Mouse (Mus musculus) G1E-ER4 (cell line): ENCODE results near the gene Agtpbp1. TPM values are rescaled to one million over a fixed set of nuclear protein-coding genes. Genes with fewer than 3 reads are reported as not detected.
A peak's percentile ranks its signal among the peaks of the same experiment; 100 is the strongest.

Experiments used
- GATA1 ChIP-seq: IDR thresholded peaks from one replicate; pipeline ENCODE4 v1.8.0; 2012; ENCODE audit warnings: low read length, inconsistent platforms
- polyA plus RNA-seq: library from polyadenylated mRNA; stranded (reverse); fragments of >175 nt; gene quantifications from 2 replicates; pipeline ENCODE4 v1.2.3, GENCODE M21; 2012

Gene Agtpbp1
- polyA plus RNA-seq: 5.1 and 6.0 TPM in 2 replicates

DNA sequence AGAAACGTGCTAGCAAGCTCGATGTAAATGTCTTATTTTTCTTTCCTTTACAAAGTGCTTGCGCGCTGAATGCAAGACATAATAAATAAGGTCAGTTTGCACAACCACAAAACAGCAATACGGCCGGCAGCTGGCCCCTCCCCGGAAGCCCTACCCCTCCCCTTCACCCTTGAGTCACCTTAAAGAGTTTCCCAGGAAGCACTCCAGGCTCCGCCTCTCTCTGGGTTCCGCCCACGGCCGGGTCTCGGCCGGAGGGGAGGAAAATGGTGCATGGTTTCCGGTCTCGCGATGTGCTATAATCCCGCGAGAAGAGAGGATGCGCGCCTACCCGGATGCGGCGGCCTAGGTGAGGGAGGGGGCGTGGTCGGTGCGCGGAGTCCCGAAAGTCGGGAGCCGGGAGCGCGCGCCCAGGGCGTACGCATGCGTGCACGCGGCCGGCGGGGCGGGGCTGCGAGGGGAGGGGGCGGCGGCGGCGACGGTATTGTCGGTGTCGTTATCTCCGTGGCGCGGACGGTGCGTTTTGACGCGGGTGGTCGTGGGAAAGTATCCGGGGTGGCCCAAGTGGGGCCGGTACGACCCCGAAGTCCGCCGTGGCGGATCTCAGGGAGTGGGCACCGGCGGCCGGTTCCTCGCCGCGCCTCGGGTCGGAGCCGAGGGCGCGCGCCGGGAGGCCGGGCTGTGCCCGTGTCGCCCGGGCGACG is at the start of gene Agtpbp1, which contains the start of gene Naa35:
Agtpbp1 (minus strand) TSS at position 281 of the 701 bp plus-strand sequence.
Naa35 (plus strand) TSS at position 313 of the 701 bp plus-strand sequence.
- no peak for TF ChIP-seq GATA1

DNA sequence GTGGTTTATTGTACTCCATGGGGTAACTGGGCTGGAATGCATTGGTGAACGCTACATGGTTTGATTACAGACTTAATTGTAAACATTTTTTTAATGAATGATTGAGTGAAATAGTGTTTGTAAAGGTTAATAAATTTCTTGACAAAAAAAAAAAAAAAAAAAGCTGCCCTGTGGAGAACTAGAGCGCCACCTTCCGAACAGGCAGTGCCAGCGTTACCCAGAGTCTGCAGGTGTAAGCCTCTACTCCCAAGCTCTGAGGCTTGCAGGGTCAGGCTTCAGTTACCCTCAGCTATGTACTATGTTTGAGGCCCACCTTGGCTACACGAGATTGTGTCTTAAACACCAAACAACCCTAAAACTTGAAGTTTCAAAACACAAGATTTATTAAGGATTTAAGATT is 49.6 kb upstream of the Agtpbp1 start:
- no peak for TF ChIP-seq GATA1

DNA sequence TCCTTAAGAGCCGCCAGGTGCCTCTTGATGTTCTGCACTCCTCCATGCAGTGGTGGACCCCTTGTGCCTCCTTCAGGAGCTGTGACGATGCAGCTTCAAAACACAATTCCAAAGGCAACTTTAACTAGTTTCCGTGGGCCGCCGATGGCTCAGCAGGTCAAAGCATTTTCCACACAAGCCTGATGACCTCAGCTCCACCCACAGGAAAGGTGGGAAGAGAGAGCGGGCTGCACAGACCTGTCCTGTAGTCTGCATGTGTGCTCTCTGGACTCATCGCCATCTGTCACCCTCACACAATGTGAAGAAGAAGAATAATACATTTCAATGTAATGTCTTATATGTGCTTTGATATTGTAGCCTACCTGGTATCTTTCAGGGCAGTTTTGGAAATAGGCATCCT is 41.7 kb upstream of the Agtpbp1 start:
- no peak for TF ChIP-seq GATA1

DNA sequence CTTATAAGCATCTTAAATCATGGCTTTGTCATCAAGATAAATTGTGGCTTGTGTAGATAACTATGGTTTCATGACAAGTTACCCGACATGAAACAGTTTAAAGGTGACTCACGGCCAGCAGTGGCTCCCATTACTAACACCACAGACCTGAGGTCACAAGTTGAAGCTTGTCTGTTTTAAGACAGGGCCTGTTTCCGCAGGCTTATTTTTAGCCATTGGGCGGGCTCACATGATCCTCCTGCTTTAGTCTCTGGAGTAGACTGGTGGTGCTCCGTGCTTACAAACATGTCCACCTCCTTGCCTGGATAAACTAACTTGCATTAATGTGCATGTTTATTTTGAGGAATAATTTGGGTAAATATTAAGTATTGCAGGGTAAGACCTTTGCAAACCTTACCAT is 39.9 kb upstream of the Agtpbp1 start:
- no peak for TF ChIP-seq GATA1

DNA sequence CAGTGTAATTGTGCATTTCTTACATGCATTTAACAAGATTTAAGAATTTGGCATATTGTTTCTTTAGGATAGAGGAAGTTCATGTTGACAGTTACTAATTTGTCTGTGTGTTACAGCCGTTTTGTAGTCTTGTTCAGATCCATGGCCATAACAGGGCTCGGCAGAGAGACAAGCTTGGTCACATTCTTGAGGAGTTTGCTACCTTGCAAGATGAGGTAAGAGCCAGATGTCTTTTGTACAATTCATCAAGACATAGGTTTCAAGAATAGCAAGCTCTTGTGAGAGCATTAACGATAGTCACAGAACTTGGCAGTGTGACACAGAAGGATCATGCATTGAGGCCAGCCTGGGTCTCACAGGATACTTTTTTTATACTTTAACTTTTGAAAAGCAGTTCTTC is 39.4 kb upstream of the Agtpbp1 start:
- TF ChIP-seq GATA1: no peak

DNA sequence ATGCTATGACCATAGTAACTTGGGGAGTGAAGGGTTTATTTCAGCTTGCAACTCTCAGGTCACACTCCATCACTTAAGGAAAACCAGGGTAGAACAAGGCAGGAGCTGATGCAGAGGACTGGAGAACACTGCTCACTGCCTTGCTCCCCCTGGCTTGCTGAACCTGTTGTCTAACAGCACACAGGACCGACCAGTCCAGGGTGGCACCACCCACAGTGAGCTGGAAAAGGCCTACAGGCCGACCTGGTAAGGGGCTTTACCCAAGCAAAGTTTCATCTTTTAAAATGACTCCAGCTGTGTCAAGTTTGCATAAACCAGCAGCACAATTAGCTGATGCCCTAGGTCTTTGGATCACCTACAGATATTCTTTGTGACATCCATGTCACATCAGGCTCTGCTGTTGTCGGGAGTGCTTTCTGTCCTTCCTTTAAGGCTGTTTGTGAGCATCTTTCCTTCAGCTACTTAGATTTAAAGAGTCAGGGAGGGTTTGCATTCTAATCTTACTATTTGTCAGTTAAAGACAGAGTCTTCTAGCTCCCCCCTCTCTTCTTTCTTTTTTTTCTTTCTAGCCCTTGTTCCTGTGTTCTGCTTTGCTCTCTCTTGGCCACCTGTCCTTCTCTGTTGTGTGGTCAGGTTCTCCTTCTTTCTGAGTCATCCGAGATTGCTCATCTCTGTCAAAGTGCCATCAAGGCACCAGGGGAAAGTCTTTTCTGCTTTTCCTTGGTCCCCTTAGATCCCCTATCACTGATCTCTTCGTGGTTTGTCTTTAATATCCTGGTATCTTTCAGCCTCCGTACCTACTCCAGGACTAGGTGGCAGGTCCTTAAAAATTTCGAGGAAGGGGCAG is 36.8 kb upstream of the Agtpbp1 start:
- no peak for TF ChIP-seq GATA1

DNA sequence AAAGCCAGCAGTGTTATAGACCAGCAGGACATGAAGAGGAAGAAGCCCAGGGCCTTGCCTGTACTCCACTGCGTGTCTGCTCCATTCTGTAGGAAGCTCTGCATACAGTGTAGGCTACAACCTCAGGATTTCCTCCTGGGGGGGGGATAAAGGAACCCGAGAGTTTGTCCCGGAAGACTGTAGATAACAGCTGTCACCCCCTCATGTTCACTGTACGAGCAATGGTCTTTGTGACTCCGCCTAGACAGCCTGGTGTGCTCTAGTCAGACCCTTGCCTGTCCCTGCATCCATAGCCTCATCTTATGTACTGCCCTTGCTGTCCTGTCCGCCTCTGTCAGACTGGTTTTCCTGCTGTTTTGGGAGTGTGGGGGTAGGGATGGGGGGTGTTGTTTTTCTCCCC is 33.4 kb upstream of the Agtpbp1 start:
- TF ChIP-seq GATA1: no peak

DNA sequence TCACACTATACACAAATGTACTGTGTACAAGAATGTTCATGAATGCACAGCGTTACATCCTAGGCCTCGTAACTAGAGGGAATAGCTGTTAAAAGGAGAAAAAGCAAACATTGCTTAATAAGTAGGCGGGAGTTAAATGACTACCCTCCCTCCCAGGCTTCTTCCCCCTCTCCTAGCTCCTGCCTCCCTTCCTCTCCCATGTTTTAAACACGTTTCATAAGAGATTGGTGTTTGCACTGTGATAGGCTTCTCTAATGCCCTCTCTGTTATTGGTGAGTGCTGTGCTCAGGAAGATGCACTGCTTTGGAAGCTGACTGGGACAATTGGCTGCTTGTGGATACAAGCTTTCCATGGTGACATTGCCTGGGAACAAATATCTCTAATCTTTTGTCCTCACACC is 30.5 kb upstream of the Agtpbp1 start:
- TF ChIP-seq GATA1: no peak

DNA sequence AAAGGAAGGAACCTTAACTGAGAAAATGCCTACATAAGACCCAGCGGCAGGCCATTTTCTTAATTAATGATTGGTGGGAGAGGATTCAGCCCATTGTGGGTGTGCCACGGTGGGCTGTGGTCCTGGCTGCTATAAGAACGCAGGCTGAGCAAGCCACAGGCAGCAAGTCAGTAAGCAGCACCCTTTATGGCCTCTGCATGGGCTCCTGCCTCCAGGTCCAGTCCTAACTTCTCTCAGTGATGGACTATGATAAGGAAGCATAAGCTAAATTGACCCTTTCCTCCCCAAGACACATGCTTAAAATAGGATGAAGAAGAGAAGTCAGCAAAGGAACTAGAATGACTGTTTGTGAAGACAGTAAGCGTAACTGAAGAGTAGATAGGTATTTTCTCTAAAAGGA is 30.1 kb upstream of the Agtpbp1 start:
- no peak for TF ChIP-seq GATA1

DNA sequence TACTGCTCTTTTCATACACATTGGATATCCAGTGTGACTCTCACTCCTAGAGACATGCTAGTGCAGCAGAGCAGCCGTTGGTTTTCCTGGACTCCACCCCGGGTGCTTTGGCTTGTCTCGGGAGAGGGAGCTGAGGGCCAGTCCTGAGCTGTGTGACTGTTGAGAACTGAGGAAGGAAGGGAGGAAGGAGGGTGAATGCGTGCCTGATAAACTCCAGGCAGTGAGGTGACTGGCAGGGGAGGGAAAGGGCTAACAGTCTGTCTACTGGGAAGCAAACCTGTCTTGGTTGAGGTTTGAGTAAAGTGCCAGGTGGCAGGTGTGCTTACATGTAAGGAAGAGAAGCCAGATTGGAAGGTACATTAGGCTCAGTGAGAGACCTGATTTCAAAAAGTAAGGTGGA is 28.8 kb upstream of the Agtpbp1 start:
- TF ChIP-seq GATA1: no peak

DNA sequence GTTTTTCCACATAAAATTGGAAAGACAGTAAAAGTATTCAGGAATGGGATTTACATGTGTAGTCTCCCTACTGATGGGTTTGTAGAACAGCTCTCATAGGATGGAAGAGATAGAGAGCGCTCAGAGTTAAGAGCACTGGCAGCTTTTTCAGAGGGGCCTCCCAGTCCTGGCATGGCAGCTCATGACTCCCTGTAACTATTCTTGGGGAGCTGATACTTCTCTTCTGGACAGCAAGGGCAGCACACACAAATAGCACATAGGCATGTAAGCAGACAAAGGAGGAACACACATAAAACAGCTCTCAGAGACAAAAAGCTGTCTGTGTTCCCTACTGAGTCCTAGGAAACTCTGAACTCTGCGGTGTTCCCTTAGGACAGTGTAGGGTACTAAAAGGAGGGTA is 25.4 kb upstream of the Agtpbp1 start:
- no peak for TF ChIP-seq GATA1

DNA sequence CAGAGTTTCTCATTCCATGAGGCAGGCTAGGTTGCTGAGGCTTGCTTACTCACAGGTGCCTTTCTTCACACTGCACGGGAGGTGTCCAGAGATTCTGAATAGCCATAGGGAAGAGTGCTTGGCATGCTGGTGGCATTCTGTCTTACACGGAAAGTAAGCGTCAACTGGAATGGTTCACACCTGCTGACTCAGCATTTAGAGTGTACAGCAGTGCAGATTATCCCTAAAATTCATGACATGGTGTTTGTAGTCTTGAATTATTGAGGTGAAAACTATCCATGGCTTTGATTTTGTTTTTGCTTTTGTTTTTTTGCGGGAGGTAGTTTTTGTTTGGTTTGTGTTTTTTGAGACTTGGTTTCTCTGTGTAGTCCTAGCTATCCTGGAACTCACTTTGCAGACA is 24.9 kb upstream of the Agtpbp1 start:
- TF ChIP-seq GATA1: no peak

DNA sequence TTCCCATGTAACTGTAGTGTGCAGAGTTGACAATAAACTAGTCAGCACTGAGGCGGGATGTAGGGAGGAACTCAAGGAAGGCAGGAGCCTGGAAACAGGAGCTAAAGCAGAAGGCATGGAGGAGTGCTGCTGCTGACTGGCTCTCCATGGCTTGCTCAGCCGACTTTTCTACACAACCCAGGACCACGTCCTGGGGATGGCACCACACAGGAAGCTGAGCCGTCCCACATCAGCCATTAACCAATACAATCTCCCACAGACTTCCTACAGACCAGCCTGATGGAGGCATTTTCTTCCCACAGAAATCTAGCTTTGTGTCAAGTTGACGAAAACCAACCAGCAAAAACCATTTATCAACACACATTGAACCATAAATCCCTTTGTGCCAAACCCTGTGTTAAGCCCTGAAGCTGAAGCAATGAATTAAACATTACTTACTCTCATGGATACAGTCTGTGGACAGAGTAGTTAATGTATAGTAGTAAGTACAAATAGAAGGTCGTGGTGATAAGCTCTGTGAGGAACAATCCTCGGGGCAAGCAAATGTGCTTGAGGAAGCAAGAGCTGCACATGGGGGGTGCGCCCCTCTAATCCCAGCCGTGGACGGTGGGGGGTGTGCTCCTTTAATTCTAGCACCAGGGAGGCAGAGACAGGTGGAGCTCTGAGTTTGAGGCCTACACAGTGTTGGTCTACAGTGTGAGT is 20.3 kb upstream of the Agtpbp1 start:
- no peak for TF ChIP-seq GATA1

DNA sequence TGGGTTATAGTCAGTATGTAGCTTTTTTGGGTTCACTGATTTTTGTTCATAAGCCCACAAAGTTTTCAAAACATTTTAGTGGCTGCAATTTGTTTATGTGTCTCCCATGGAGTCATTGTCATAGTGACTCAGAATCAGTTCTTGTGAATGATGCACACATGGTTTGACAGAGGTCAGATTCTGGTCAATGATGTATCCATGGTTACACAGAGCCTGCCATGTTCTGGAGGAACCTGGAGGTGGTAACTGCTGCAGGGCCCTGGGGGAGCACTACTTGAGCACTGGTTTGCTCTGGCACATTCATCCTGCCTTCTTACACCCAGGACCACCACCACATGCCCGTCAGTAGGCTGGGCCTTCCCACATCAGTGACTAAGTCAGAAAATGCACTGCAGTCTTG is 19.5 kb upstream of the Agtpbp1 start:
- no peak for TF ChIP-seq GATA1

DNA sequence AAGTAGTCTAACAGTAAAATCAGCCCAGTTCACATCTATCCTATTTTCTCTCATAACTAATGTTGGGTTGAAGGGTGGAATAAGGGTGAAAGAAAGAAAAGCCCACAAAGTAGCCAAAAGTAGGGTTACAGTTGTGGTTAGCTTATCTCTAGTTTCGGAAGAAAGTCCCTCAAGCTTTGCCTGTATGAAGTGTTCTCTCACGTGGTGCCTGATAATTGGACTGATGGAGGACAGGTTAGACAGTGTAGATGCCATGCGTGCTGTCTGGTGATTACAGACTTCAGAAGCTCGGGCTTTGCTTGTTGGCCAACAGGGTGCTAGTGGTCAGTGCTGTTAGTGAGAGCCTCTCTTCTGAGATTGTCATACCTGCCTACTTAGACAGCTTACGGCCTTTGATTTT is 18.1 kb upstream of the Agtpbp1 start:
- peak; percentile 26 for TF ChIP-seq GATA1

DNA sequence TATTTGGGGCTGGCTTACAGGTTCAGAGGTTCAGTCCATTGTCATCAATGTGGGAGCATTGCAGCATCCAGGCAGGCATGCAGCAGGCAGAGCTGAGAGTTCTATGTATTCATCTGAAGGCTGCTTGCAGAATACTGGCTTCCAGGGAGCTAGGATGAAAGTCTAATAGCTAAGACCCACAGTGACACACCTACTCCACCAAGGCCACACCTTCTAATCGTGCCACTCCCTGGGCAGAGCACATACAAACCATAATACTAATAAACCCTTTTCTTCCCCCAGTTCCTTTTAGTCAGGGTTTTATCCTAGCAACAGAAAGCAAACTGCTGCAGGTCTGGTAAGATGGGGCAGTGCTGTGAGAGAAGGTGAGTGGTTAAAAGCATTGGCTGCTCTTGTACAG is 7.6 kb upstream of the Agtpbp1 start:
- no peak for TF ChIP-seq GATA1

DNA sequence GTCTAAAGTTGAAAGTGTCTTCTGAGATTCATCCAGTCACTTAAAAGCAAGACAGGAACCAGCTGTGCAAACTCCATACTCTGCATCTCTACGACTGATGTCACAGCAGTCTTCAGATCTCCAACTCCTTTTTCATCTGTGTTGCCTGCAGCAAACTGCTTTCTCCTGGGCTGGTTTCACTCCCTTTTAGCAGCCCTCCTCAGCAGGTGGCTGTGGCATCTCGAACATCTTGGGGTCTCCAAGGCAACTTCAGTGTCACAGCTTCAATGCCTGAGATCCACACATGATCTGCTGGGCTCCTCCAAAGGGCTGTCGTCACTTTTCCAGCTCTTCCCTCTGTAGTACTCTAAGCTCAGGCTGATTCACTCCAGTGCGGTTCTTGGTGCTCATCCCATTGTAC is 5.7 kb upstream of the Agtpbp1 start:
- no peak for TF ChIP-seq GATA1
